Mouse (Mus musculus) limb, embryonic 15.5 days (tissue): ENCODE data around the gene Ciapin1. TPM values are rescaled to one million over a fixed set of nuclear protein-coding genes. Genes with fewer than 3 reads are reported as not detected.
A peak's percentile ranks its signal among the peaks of the same experiment; 100 is the strongest.
"Not testable (repeated sequence)": the region's sequence is repeated elsewhere in the genome, so short reads cannot be mapped to it uniquely, and the experiment has no call there.

ENCODE experiments used
- ATAC-seq: fragments of 200-750 bp; cut with Nextera tagmentation; 2 replicates; pipeline ENCODE4 v1.8.0; 2017; ENCODE audit warnings: low read depth, moderate TSS enrichment; ENCODE audit not compliant: insufficient number of reproducible peaks, low FRiP score, low TSS enrichment
- H3K27ac ChIP-seq: fragments of 300-500 bp; sonication (generic); 2 replicates; pipeline ENCODE4 v1.5.1; 2015; ENCODE audit warnings: moderate library complexity, mild to moderate bottlenecking, inconsistent platforms
- H3K27me3 ChIP-seq: fragments of 300-500 bp; sonication (generic); 2 replicates; pipeline ENCODE4 v1.6.1; 2015; ENCODE audit warnings: inconsistent platforms
- H3K36me3 ChIP-seq: fragments of 300-500 bp; sonication (generic); 2 replicates; pipeline ENCODE4 v1.6.1; 2015; ENCODE audit warnings: inconsistent platforms
- H3K4me1 ChIP-seq: fragments of 300-500 bp; sonication (generic); 2 replicates; pipeline ENCODE4 v1.6.1; 2015; ENCODE audit warnings: inconsistent platforms
- H3K4me2 ChIP-seq: fragments of 300-500 bp; sonication (generic); 2 replicates; pipeline ENCODE4 v1.6.1; 2015; ENCODE audit warnings: mild to moderate bottlenecking, inconsistent platforms
- H3K4me3 ChIP-seq: fragments of 300-500 bp; sonication (generic); 2 replicates; pipeline ENCODE4 v1.5.1; 2015; ENCODE audit warnings: mild to moderate bottlenecking, inconsistent platforms
- H3K9ac ChIP-seq: fragments of 300-500 bp; sonication (generic); 2 replicates; pipeline ENCODE4 v1.6.1; 2015; ENCODE audit warnings: inconsistent platforms
- H3K9me3 ChIP-seq: fragments of 300-500 bp; sonication (generic); 2 replicates; pipeline ENCODE4 v1.6.1; 2016; ENCODE audit warnings: inconsistent platforms
- WGBS: fragments of 180-500 bp; shearing (Covaris S2); methylation state at CpG from one replicate; pipeline ENCODE4 v1.1.7; 2015; 5-methylcytosine and 5-hydroxymethylcytosine counted together
- polyA plus RNA-seq: library from polyadenylated mRNA; unstranded; fragments of >200 nt; fragmentation: Nextera tagmentation; extraction: Ambion mirVana; gene quantifications from 2 replicates; pipeline ENCODE4 v1.2.1, GENCODE M21; 2015

Gene Ciapin1
- polyA plus RNA-seq, 1 experiment from 2014 or later = 82.8 TPM

DNA sequence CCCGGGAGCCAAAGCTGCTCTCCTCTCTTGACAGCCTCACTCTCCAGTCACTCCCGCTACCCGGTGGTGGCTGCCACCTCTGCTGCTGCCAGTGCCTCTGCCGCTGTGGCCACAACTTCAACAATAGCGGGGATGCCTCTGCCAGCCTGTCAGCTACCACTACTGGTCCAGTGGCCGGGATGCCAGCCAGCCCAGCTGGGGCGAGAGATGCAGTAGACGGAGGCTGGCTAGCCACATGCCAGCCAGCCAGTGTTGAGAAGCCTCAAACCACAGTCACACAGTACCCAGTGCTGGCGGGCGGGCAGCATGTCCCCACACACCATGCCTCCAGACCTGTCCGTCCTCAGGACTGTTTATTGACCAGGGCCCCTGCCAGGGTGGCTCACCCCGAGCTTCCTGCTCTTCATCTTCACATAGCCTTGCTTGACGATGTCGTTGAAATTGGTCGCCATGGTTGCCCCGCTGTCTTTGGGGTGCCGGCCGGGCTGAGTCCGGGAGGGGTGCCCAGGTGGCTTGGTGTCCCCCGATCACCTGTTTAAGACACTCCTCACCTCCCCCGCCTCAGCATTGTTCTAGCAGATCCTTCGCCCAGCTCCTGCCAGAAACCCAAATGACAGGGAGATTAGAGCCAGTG is 32.4 kb upstream of the Ciapin1 start:
- WGBS = 9% methylated on average over 22 of the region's 22 CpGs
- H3K4me1 ChIP-seq = peaks cover 62% of the 10 kb centered on the region
- peaks cover 29% of the 10 kb centered on the region for H3K36me3 ChIP-seq
- H3K9me3 ChIP-seq = no peaks in the 10 kb centered on the region
- H3K27ac ChIP-seq = no peak overlapping the region
- no peak for ATAC-seq
- peak overlapping the region; percentile 78 for H3K4me2 ChIP-seq
- H3K9ac ChIP-seq = peak overlapping the region; percentile 42
- H3K4me3 ChIP-seq = peak overlapping the region; percentile 48
- 0 out of 2 replicates have a peak, but pooled peaks cover 10% of the 10 kb centered on the region for H3K27me3 ChIP-seq

DNA sequence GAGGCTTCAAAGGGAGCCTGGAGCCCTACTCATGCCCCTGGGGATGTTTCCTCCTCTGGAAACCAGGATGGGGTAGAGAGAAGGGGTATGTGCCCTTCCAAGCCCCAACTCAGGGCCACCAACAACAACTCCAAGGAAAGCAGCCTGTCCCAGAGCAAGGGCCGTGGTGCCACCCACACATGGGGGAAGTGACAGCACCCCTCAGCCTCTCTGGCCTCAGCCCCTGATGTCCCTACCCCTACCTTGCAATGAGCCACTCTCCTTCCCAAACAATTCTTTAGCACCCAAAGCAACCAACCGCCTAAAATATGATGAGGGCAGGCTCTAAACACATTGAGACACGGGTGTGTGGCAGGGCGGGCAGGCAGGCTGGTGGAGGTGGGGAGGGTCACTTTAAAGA is 31.8 kb upstream of the Ciapin1 start:
- H3K27ac ChIP-seq = no peak overlapping the region
- H3K4me2 ChIP-seq = peak overlapping the region; percentile 78
- ATAC-seq = no peak

DNA sequence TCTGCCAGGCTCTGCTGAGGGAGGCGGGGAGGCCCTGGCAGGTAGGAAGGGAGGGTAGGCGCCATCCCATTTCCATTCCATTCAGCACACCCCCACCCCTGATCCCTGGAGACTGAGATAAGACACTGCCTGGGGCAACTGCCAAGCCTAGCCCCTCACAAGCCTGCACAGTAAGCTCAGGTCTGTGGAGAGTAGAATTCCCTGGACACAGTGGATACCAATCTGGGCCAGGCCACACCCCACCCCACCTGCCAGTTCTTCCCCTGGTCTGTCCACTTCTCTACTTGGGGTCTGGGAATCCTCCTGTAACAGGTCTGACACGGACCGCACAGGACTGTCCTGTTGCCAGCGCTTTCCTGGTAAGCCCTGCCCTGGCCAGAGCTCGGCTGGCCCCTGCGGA is 31.0 kb upstream of the Ciapin1 start:
- H3K4me3 ChIP-seq = no peak overlapping the region
- peaks cover 44% of the 10 kb centered on the region for H3K36me3 ChIP-seq
- no peak for ATAC-seq
- peaks cover 51% of the 10 kb centered on the region for H3K4me1 ChIP-seq
- no peak overlapping the region for H3K4me2 ChIP-seq
- H3K27ac ChIP-seq = no peak overlapping the region
- H3K27me3 ChIP-seq = 0 out of 2 replicates have a peak, but pooled peaks cover under 1% of the 10 kb centered on the region
- no peak overlapping the region for H3K9ac ChIP-seq
- 73% methylated on average over 7 of the region's 7 CpGs for WGBS
- no peaks in the 10 kb centered on the region for H3K9me3 ChIP-seq

More for the DNA sequence above, 31.8 kb upstream of the Ciapin1 start:
- Histone ChIP-seq H3K36me3 (peaks cover 35% of the 10 kb centered on the region), H3K4me1 (peaks cover 59% of the 10 kb centered on the region), H3K9me3 (no peaks in the 10 kb centered on the region), H3K4me3 (peak overlapping the region; percentile 48), H3K9ac (peak overlapping the region; percentile 42; the same call in 1 of the 2 replicates), H3K27me3 (0 out of 2 replicates have a peak, but pooled peaks cover 8% of the 10 kb centered on the region)
- 45% methylated on average over 4 of the region's 4 CpGs for WGBS

DNA sequence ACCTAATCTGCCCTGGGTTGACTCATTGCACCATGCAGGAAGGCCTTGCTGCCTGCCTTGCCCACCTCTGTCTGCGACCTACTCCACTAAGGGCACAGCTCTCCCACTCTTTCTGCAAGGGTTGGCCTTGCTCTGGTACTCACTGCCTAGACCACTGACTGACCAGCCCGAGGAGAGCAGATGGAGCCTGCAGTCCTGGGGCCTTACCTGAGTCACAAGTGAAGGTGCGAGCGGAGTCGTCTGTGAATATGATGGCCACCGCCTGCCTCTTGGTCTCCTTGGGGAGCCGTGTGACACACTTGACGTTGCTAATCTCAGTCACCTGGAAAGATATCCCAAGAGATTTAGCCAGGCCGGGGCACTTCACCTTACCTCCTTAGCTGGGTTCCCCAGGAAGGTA is 28.8 kb upstream of the Ciapin1 start:
- H3K4me3 ChIP-seq = no peak overlapping the region
- H3K4me1 ChIP-seq = peaks cover 39% of the 10 kb centered on the region
- no peak overlapping the region for H3K9ac ChIP-seq
- 86% methylated on average over 9 of the region's 9 CpGs for WGBS
- ATAC-seq = no peak
- H3K36me3 ChIP-seq = peaks cover 64% of the 10 kb centered on the region
- H3K4me2 ChIP-seq = no peak overlapping the region
- H3K27ac ChIP-seq = no peak overlapping the region
- H3K9me3 ChIP-seq = no peaks in the 10 kb centered on the region
- H3K27me3 ChIP-seq = no peaks in the 10 kb centered on the region

DNA sequence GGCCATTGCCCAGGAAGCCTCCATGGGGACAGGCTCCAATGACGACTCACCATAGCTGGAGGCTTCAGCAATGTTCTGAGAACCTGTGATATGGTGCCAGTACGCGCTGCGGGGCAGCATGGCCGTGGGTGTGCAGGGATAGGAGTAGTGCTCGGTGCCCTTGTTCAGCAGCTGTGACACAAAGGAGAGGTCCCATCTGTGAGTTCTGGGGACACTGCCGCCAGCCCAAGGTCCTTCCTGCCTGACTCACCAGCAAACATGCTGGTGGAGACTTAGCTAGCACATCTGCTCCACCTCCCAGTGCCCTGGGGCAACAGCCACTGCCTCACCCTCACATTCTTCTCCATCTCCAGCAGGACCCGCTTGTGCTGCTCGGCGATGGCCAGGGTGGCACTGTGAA is 27.1 kb upstream of the Ciapin1 start:
- no peak overlapping the region for H3K27ac ChIP-seq
- no peak overlapping the region for H3K4me2 ChIP-seq
- H3K4me1 ChIP-seq = peaks cover 23% of the 10 kb centered on the region
- no peaks in the 10 kb centered on the region for H3K27me3 ChIP-seq
- no peak overlapping the region for H3K4me3 ChIP-seq
- no peaks in the 10 kb centered on the region for H3K9me3 ChIP-seq
- WGBS = 73% methylated on average over 10 of the region's 10 CpGs
- ATAC-seq = no peak
- H3K36me3 ChIP-seq = peaks cover 80% of the 10 kb centered on the region
- H3K9ac ChIP-seq = no peak overlapping the region

DNA sequence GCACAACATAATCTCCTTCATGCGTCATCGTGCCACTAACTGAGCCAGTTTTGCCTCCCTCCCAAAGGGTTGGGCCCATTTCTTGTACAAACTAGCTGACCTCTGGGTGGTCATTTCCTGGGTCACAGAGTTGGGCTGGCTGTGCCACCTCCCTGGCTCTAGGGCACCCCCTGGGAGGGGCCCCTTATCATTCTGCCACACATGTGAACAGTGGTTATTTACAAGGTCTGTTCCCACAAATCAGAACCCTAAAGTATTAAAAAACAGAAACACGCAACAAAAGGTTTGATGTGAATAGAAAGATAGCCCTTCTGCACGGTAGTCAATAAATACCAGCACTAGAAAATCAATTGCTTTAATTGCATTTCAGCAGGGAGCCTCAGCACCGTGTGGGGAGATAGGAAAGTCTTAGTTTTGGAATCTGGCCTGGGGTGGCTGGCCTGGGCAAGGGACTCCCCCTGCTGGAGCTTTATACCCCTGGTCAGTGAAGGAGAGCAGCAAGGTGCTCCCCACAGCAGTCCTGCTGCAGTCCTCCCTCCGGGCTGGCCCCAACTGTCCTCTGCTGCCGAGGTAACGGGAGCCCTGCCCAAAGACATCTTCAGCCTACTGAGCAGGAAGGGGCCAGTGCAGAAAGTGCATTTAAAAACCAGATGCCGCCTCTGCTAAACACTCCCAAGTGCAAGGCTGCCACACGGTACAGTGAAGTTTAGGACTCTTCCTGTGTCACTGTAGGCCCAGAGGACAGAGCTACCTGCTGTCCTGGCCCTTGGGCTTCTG is 25.9 kb upstream of the Ciapin1 start:
- Histone ChIP-seq H3K4me2 (no peak overlapping the region), H3K27ac (no peak overlapping the region), H3K9ac (no peak overlapping the region), H3K27me3 (no peaks in the 10 kb centered on the region), H3K4me3 (no peak overlapping the region), H3K36me3 (peaks cover 90% of the 10 kb centered on the region), H3K4me1 (peaks cover 16% of the 10 kb centered on the region), H3K9me3 (no peaks in the 10 kb centered on the region)
- WGBS = 66% methylated on average over 10 of the region's 10 CpGs
- no peak for ATAC-seq

DNA sequence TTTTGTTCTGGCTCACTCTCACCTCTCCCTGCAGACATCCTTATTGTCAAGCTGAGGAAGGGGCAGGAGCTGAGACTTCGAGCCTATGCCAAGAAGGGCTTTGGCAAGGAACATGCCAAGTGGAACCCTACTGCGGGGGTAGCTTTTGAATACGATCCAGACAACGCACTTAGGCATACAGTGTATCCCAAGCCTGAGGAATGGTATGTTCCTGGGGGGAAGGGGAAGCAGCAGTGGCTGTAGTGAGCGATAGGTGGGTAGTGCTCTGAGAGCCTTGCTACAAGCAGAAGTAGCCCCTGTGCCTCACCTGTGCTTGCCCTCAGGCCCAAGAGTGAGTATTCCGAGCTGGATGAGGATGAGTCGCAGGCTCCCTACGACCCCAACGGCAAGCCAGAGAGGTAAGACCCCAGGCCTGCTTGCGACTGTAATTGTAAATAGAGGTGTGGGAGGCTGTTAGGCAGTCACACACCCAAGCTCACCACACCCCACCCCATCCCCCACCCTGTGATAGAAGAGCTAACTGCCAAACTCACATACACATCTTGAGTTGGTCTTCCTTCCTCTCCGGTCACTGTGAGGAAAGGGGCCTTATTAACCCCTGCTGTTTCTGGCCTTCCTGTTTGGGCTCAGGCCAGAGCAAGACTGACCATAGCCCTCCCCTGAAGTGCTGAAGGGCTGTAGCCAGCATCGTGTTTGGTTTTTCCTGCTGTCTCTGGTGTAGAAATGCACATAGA is 24.5 kb upstream of the Ciapin1 start:
- WGBS = 86% methylated on average over 12 of the region's 12 CpGs
- no peak for ATAC-seq
- H3K4me1 ChIP-seq = peaks cover 13% of the 10 kb centered on the region
- H3K4me3 ChIP-seq = no peak overlapping the region
- no peaks in the 10 kb centered on the region for H3K27me3 ChIP-seq
- no peaks in the 10 kb centered on the region for H3K9me3 ChIP-seq
- no peak overlapping the region for H3K27ac ChIP-seq
- no peak overlapping the region for H3K4me2 ChIP-seq
- peaks cover 81% of the 10 kb centered on the region for H3K36me3 ChIP-seq
- no peak overlapping the region for H3K9ac ChIP-seq

DNA sequence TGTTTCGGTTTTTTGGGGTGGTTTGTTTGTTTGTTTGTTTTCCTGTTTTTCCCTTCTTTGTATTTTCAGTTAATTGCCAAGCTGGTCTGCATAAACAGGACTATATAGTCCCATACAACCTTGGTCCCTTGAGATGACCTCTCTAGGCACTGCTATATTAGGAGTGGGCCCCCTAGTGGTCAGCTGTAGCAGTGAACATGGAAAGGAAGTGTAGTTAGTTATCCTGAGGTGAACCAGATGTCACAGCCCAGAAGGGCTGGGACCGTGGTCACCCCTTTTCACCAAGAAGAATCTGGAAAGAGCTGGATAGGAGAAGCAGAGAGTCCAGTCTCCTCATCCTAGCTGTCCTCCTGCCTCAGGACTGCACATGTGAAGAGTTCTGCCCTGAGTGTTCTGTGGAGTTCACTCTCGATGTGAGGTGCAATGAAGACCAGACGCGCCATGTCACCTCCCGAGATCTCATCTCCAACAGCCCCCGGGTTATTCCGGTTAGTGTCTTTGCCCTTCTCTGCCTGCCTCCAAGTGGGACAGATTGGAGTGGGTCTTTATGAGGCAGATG is 23.3 kb upstream of the Ciapin1 start:
- no peak overlapping the region for H3K9ac ChIP-seq
- no peak overlapping the region for H3K27ac ChIP-seq
- H3K9me3 ChIP-seq = no peaks in the 10 kb centered on the region
- H3K4me1 ChIP-seq = peaks cover 15% of the 10 kb centered on the region
- no peak overlapping the region for H3K4me2 ChIP-seq
- WGBS = 73% methylated on average over 8 of the region's 8 CpGs
- no peaks in the 10 kb centered on the region for H3K27me3 ChIP-seq
- H3K4me3 ChIP-seq = no peak overlapping the region
- peaks cover 69% of the 10 kb centered on the region for H3K36me3 ChIP-seq
- ATAC-seq = no peak

DNA sequence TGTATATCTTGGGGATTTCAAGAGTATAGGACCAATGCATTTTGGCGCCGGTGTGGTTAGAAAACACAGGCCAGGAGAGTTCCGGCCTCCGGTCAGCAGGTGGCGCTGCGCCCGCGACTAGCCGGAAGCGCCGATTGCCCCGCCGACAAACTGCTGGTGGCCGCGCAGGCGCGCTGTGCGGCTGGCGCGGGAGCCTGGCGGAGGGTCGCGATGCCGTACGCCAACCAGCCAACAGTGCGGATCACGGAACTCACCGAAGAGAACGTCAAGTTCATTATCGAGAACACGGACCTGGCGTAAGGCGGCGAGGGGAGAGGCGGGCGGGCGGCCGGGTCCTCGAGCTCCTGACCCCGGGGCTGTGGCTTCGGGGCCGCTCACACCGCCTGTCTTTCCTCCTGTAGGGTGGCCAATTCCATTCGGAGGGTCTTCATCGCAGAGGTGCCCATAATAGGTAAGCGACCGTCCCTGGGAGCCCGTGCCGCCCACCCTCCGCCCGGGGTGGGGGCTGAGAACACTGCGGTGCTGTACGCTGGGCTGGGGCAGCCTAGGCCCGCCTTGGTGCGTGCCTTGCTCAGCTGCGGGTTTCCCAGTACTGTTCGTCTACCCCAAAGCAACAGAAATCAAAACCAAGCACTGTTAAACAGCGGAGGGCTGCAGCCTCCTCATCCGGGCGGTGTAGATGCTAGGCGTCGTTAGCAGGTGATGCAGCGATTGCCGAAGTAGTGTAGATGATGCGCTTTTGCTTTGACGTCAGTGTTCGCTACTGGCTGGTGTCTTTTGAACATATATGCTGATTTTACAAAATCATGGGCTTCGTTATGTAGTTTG is 19.4 kb upstream of the Ciapin1 start, which contains the start of gene Polr2c:
Gene Polr2c (plus strand): TSS at position 105 of the 828 bp plus-strand sequence.
- Histone ChIP-seq H3K4me1 (peaks cover 13% of the 10 kb centered on the region), H3K4me2 (peak within 1 kb of the TSS; percentile 59), H3K9ac (peak within 1 kb of the TSS; percentile 90), H3K9me3 (no peaks in the 10 kb centered on the region), H3K27ac (peak within 1 kb of the TSS; percentile 80), H3K27me3 (no peaks in the 10 kb centered on the region), H3K36me3 (peaks cover 62% of the 10 kb centered on the region), H3K4me3 (peak within 1 kb of the TSS; percentile 90)
- 1% methylated on average over 68 of the region's 68 CpGs for WGBS
- ATAC-seq = peak; percentile 65; the same call in 1 of the 2 replicates

DNA sequence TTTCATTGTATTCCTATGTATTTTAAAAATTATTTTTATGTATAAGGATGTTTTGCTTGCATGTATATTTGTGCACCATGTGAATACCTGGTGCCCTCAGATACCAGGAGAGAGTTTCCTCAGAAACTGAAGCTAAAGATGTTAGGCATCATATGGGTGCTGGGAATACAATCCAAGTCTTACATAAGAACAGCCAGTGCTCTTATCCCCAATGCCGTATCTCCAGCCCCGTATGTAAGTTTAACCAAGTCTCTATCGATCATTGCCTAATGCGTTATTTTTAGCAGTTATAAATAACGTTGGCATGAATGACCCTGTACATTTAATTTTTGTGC is 18.8 kb upstream of the Ciapin1 start:
- Histone ChIP-seq H3K9ac (no peak overlapping the region), H3K9me3 (no peaks in the 10 kb centered on the region), H3K36me3 (peaks cover 64% of the 10 kb centered on the region), H3K27me3 (no peaks in the 10 kb centered on the region), H3K27ac (no peak overlapping the region), H3K4me3 (peak overlapping the region; percentile 90), H3K4me1 (peaks cover 13% of the 10 kb centered on the region), H3K4me2 (0 out of 2 replicates have a peak overlapping the region, but pooled peaks have one; percentile 10)
- WGBS = 32% methylated on average over 5 of the region's 5 CpGs
- no peak for ATAC-seq

DNA sequence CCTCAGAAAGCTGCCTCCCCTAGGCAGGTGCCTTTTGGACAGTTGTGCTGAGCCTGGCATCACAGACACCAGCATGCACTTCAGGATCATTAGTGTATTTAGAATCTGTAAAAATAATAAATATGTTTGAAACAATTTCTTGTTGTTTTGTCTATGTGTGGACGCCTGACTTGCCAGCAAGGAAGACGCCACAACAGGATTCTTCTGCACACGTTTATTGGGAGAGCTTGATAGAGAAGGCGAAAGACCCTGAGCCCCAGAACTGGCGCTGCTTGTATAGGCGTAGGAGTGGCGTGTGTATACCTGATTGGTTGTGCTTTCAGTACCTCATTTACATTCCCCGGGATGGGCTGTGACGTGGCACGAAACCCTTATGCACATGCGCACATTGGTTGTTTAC is 16.6 kb upstream of the Ciapin1 start:
- WGBS = 90% methylated on average over 11 of the region's 11 CpGs
- H3K4me3 ChIP-seq, H3K9ac ChIP-seq, H3K27me3 ChIP-seq, H3K9me3 ChIP-seq, ATAC-seq, H3K27ac ChIP-seq, H3K4me2 ChIP-seq: not testable (repeated sequence)
- peaks cover 13% of the 10 kb centered on the region for H3K4me1 ChIP-seq
- H3K36me3 ChIP-seq = peaks cover 63% of the 10 kb centered on the region
